Mouse (Mus musculus) CH12.LX (cell line): ENCODE results near the gene Ttpal.

ENCODE experiments used
- BHLHE40 ChIP-seq: IDR thresholded peaks from 2 replicates; pipeline ENCODE4 v1.6.1; 2011; ENCODE audit warnings: mild to moderate bottlenecking, low read depth, low read length, improper control_type of control experiment
- CTCF ChIP-seq, 2 experiments: IDR thresholded peaks in 1 of 2; conservative IDR thresholded peaks in 1 of 2; 2 replicates each; pipeline ENCODE4 v1.5.1; 2011 to 2012; ENCODE audit warnings: low read depth in 2 of 2, low read length in 2 of 2, improper control_type of control experiment in 1 of 2, inconsistent platforms in 1 of 2, mild to moderate bottlenecking in 1 of 2, moderate library complexity in 1 of 2
- NELFE ChIP-seq: IDR thresholded peaks from 2 replicates; pipeline ENCODE4 v1.6.1; 2011; ENCODE audit warnings: low read depth, low read length, improper control_type of control experiment
- POLR2A ChIP-seq: IDR thresholded peaks from 2 replicates; pipeline ENCODE4 v1.6.1; 2011; ENCODE audit warnings: low read depth, mild to moderate bottlenecking, improper control_type of control experiment, low read length
- SIN3A ChIP-seq: IDR thresholded peaks from 2 replicates; pipeline ENCODE4 v1.6.1; 2012; ENCODE audit warnings: low read length, improper control_type of control experiment, inconsistent platforms

- no peak for TF ChIP-seq BHLHE40
- TF ChIP-seq NELFE = no peak
- TF ChIP-seq POLR2A = no peak
- TF ChIP-seq CTCF (conservative IDR thresholded peaks at IDR 0.05 in 1 of 2, IDR thresholded peaks at IDR 0.05 in 1 of 2; ENCODE audit: low read depth in 2 of 2, low read length in 2 of 2) = peak; percentile 37 to 86
- no peak for TF ChIP-seq SIN3A
These were observed 4.5 kb upstream of the Ttpal start for GRCm38 (mm10) chr2:163597661-163598060.
